Mouse (Mus musculus) testis, adult 2 months (tissue): ENCODE data around the gene Eaf1. TPM values are rescaled to one million over a fixed set of nuclear protein-coding genes. Genes with fewer than 3 reads are reported as not detected.

Experiments used
- H3K27ac ChIP-seq: fragments of 200-500 bp; 2 replicates; pipeline ENCODE4 v1.5.1; 2012; ENCODE audit warnings: low read depth, low read length; ENCODE audit not compliant: control insufficient read depth, insufficient read depth
- H3K27me3 ChIP-seq: fragments of 200-500 bp; 2 replicates; pipeline ENCODE4 v1.6.1; 2012; ENCODE audit warnings: mild to moderate bottlenecking, low read length, moderate library complexity; ENCODE audit not compliant: control insufficient read depth, insufficient read depth
- H3K36me3 ChIP-seq: fragments of 200-500 bp; 2 replicates; pipeline ENCODE4 v1.6.1; 2012; ENCODE audit warnings: mild to moderate bottlenecking, low read length; ENCODE audit not compliant: control insufficient read depth, insufficient read depth
- H3K4me1 ChIP-seq: fragments of 200-500 bp; 2 replicates; pipeline ENCODE4 v1.6.1; 2012; ENCODE audit warnings: low read length; ENCODE audit not compliant: control insufficient read depth, insufficient read depth
- H3K4me3 ChIP-seq: fragments of 200-500 bp; 2 replicates; pipeline ENCODE4 v1.5.1; 2012; ENCODE audit warnings: low read depth, mild to moderate bottlenecking, low read length, moderate library complexity, mixed read lengths; ENCODE audit not compliant: control insufficient read depth
- CTCF ChIP-seq: fragments of 200-500 bp; IDR thresholded peaks from 2 replicates; pipeline ENCODE4 v1.5.1; 2012; ENCODE audit warnings: low read depth, mild to moderate bottlenecking, inconsistent platforms, low read length, moderate library complexity; ENCODE audit not compliant: control insufficient read depth, insufficient read depth, insufficient replicate concordance
- POLR2A ChIP-seq: fragments of 200-500 bp; IDR thresholded peaks from 2 replicates; pipeline ENCODE4 v1.6.1; 2012; ENCODE audit warnings: low read depth, mild to moderate bottlenecking, inconsistent platforms, low read length, moderate library complexity; ENCODE audit not compliant: control insufficient read depth
- polyA plus RNA-seq: library from polyadenylated mRNA; depleted of rRNA; stranded (reverse); fragments of >200 nt; gene quantifications from 2 replicates; pipeline ENCODE4 v1.2.3, GENCODE M21; 2012

The Eaf1 gene
- polyA plus RNA-seq, 1 experiment = 27.1 TPM

DNA sequence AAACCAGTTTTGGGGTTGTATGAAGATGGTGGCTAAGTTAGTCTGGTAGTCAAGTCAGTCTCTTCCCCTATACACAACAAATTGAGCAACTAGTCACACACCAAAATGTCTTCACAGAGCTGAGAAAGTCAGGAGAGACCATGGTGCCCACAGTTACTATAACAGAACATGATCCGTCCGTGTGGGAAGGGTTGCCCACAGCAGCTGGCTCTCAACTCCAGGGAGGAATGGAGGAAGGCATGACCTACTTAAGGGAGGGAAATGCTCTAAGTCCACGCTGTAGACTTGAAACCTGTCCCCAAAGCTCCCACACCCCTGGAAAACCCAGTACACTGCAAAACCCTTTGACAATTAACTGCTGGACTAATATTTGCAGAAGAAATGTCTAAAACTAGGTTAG, 16.1 kb downstream of the Eaf1 start:
- TF ChIP-seq POLR2A = no peak
- TF ChIP-seq CTCF = no peak
- Histone ChIP-seq H3K4me1 (no peaks in the 10 kb centered on the region), H3K27ac (no peak overlapping the region), H3K36me3 (no peaks in the 10 kb centered on the region; the same call in 1 of the 2 replicates), H3K4me3 (no peak overlapping the region), H3K27me3 (no peaks in the 10 kb centered on the region)

DNA sequence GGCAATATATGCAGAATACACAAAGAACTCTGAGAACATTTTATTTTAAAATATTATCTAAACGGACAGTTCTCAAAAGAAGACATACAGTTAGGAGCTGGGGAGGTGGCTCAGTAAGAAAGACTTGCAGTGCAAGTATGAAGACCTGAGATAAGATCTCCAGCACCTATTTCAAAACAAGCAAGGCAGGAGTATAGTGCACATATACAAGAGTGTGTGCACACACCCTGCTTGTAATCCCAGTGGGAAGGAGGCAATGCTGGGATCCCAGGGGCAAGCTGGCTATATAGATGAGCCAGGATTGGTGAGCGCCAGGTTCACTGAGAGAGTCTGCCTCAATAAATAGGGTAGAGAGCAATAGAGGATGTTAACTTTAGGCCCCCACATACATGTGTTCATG, 21.7 kb downstream of the Eaf1 start:
- Histone ChIP-seq H3K4me3 (no peak overlapping the region), H3K36me3 (no peaks in the 10 kb centered on the region), H3K27ac (no peak overlapping the region), H3K4me1 (no peaks in the 10 kb centered on the region), H3K27me3 (no peaks in the 10 kb centered on the region)
- TF ChIP-seq POLR2A (no peak), CTCF (no peak)

- no peaks in the 10 kb centered on the region for H3K4me1 ChIP-seq
- TF ChIP-seq CTCF (no peak), POLR2A (no peak)
Observed at GRCm38 (mm10) chr14:31519165-31519564, 25.0 kb downstream of the Eaf1 start.

DNA sequence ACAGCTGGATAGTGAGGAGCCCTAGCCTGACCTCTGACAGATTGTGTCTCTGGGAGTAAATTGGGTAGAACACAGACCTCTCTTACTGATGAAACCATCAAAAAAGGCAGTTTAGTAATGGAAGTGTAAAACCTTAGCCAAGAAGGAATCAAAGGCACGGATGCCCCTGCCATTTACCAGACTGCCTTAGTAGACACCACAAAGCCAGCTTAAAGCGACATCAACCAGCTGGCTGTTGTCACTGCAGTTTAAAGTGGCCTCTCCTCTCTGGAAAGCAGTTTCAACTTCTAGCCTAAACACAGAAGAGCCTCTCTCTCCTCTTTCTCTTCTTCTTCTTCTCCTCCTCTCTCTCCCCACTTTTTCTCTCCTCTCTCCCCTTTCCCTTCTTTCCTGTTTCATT, 27.1 kb downstream of the Eaf1 start:
- H3K36me3 ChIP-seq = no peaks in the 10 kb centered on the region
- no peak overlapping the region for H3K27ac ChIP-seq
- no peaks in the 10 kb centered on the region for H3K4me1 ChIP-seq

More at GRCm38 (mm10) chr14:31519165-31519564, 25.0 kb downstream of the Eaf1 start:
- Histone ChIP-seq H3K27ac (no peak overlapping the region), H3K4me3 (no peak overlapping the region), H3K36me3 (no peaks in the 10 kb centered on the region), H3K27me3 (no peaks in the 10 kb centered on the region)

GRCm38 (mm10) chr14:31525040-31525810, 31.0 kb downstream of the Eaf1 start:
- Histone ChIP-seq H3K4me3 (no peak overlapping the region), H3K27me3 (no peaks in the 10 kb centered on the region), H3K36me3 (no peaks in the 10 kb centered on the region), H3K4me1 (no peaks in the 10 kb centered on the region), H3K27ac (no peak overlapping the region)
- no peak for TF ChIP-seq POLR2A
- TF ChIP-seq CTCF = no peak

More for the DNA sequence above, 27.1 kb downstream of the Eaf1 start:
- TF ChIP-seq CTCF = no peak
- no peak for TF ChIP-seq POLR2A
- no peaks in the 10 kb centered on the region for H3K27me3 ChIP-seq
- H3K4me3 ChIP-seq = no peak overlapping the region

GRCm38 (mm10) chr14:31530847-31531246, 36.6 kb downstream of the Eaf1 start:
- Histone ChIP-seq H3K27ac (no peak overlapping the region), H3K4me3 (no peak overlapping the region), H3K27me3 (no peaks in the 10 kb centered on the region), H3K4me1 (no peaks in the 10 kb centered on the region; the same call in 1 of the 2 replicates), H3K36me3 (no peaks in the 10 kb centered on the region)
- TF ChIP-seq POLR2A (no peak), CTCF (no peak)

DNA sequence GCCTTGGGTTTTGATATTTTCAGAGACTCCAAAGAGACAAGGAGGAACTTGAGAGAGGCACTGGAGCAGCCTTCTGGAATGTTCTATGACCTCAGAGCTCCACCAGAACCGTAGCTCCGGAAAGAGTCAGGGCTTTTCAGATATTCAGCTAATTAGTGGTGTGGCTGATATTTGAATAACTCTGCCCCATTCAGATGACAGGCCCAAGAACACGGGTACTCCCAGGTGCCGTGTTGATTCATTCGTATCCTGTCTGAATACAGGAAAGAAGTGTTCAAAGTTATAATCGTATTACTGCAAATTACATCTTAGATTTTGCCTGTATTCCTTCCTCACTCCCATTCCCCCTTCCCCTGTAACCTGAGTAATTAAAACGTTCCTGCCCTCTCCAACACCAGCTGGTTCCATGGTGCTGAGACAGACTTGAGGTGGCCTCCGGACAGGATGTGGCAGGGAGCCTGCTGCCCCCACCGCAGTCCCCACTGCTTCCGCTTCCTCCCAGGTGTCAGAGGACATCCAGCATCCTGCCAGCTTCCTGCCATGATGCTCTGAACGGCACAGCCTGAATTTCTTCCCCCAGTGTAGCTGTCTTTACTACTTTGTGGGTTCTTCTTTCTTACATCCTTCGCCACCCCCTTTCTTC, 37.4 kb downstream of the Eaf1 start:
- no peak for TF ChIP-seq POLR2A
- no peak overlapping the region for H3K27ac ChIP-seq

More for the DNA sequence above, 37.4 kb downstream of the Eaf1 start:
- H3K4me1 ChIP-seq = no peaks in the 10 kb centered on the region; the same call in 1 of the 2 replicates
- no peaks in the 10 kb centered on the region for H3K27me3 ChIP-seq
- H3K36me3 ChIP-seq = no peaks in the 10 kb centered on the region
- H3K4me3 ChIP-seq = no peak overlapping the region
